Mouse (Mus musculus) bone marrow, adult 2 months (tissue): Measurements from ENCODE around the gene Havcr2.

Experiments used
- CTCF ChIP-seq: fragments of 200-500 bp; IDR thresholded peaks from 2 replicates; pipeline ENCODE4 v1.5.1; 2011; ENCODE audit warnings: low read length, control low read depth; ENCODE audit not compliant: control insufficient read depth, insufficient read depth
- POLR2A ChIP-seq: fragments of 200-500 bp; IDR thresholded peaks from 2 replicates; pipeline ENCODE4 v1.6.1; 2011; ENCODE audit warnings: low read depth, mild to moderate bottlenecking, control low read depth, low read length, borderline replicate concordance; ENCODE audit not compliant: control insufficient read depth

GRCm38 (mm10) chr11:46507146-46507545, 52.4 kb downstream of the Havcr2 start:
- no peak for TF ChIP-seq CTCF
- TF ChIP-seq POLR2A: no peak
